Mouse (Mus musculus) forebrain, embryonic 16.5 days (tissue): Measurements from ENCODE around the gene Gldn. TPM values are rescaled to one million over a fixed set of nuclear protein-coding genes. Genes with fewer than 3 reads are reported as not detected.

Experiments
- ATAC-seq: fragments of 200-750 bp; cut with Nextera tagmentation; 2 replicates; pipeline ENCODE4 v1.8.0; 2017; ENCODE audit warnings: mild to moderate bottlenecking, moderate library complexity
- H3K27ac ChIP-seq: fragments of 300-500 bp; sonication (generic); 2 replicates; pipeline ENCODE4 v1.5.1; 2014; ENCODE audit warnings: low read length, control low read depth
- H3K27me3 ChIP-seq: fragments of 300-500 bp; sonication (generic); replicated peaks from 2 replicates; pipeline ENCODE4 v1.6.1; 2014; ENCODE audit warnings: low read length; ENCODE audit not compliant: control insufficient read depth, insufficient read depth
- H3K36me3 ChIP-seq: fragments of 300-500 bp; sonication (generic); 2 replicates; pipeline ENCODE4 v1.6.1; 2014; ENCODE audit not compliant: control insufficient read depth, insufficient read depth
- H3K4me1 ChIP-seq: fragments of 300-500 bp; sonication (generic); replicated peaks from 2 replicates; pipeline ENCODE4 v1.6.1; 2014; ENCODE audit warnings: low read length; ENCODE audit not compliant: control insufficient read depth, insufficient read depth
- H3K4me2 ChIP-seq: fragments of 300-500 bp; sonication (generic); 2 replicates; pipeline ENCODE4 v1.6.1; 2014; ENCODE audit warnings: mild to moderate bottlenecking, low read length, control low read depth
- H3K4me3 ChIP-seq: fragments of 300-500 bp; sonication (generic); replicated peaks from 2 replicates; pipeline ENCODE4 v1.5.1; 2014; ENCODE audit warnings: mild to moderate bottlenecking, low read length, control low read depth
- H3K9ac ChIP-seq: fragments of 300-500 bp; sonication (generic); replicated peaks from 2 replicates; pipeline ENCODE4 v1.6.1; 2014; ENCODE audit warnings: low read depth, low read length, control low read depth
- H3K9me3 ChIP-seq: fragments of 300-500 bp; sonication (generic); 2 replicates; pipeline ENCODE4 v1.6.1; 2016; ENCODE audit warnings: low read length; ENCODE audit not compliant: control insufficient read depth
- WGBS: fragments of 180-500 bp; shearing (Covaris S2); extraction: QIAGEN DNeasy Blood & Tissue Kit; methylation state at CpG from one replicate; pipeline ENCODE4 v1.1.7; 2014; 5-methylcytosine and 5-hydroxymethylcytosine counted together
- polyA plus RNA-seq: library from polyadenylated mRNA; unstranded; fragments of >200 nt; fragmentation: Nextera tagmentation; extraction: Ambion mirVana; gene quantifications from 2 replicates; pipeline ENCODE4 v1.2.1, GENCODE M21; 2015

Gldn gene
- 0.11 and 0.34 TPM in 2 replicates for polyA plus RNA-seq

- Histone ChIP-seq H3K4me3 (peak within 1 kb of the TSS; percentile 50), H3K9ac (peak within 1 kb of the TSS; percentile 67)
- WGBS, result 2% methylated on average over 61 of the region's 61 CpGs
Measured at GRCm38 (mm10) chr9:54286331-54286987, at the start of gene Gldn. Gene Gldn (plus strand): TSS chr9:54286486.

GRCm38 (mm10) chr9:54244869-54245665 is 41.2 kb upstream of the Gldn start:
- WGBS, result 37% methylated on average over 3 of the region's 3 CpGs
- Histone ChIP-seq H3K4me3 (no peak overlapping the region), H3K4me2 (no peak overlapping the region), H3K9me3 (no peaks in the 10 kb centered on the region), H3K36me3 (no peaks in the 10 kb centered on the region), H3K9ac (no peak overlapping the region), H3K27me3 (no peaks in the 10 kb centered on the region), H3K27ac (peak overlapping the region; percentile 86), H3K4me1 (peaks cover 19% of the 10 kb centered on the region)
- peak; percentile 90 for ATAC-seq

More at GRCm38 (mm10) chr9:54286331-54286987, at the start of gene Gldn:
- ATAC-seq, result peak; percentile 72
- Histone ChIP-seq H3K36me3 (no peaks in the 10 kb centered on the region), H3K4me2 (peak within 1 kb of the TSS; percentile 93), H3K9me3 (no peaks in the 10 kb centered on the region), H3K4me1 (peaks cover 8% of the 10 kb centered on the region), H3K27ac (no peak within 1 kb of the TSS), H3K27me3 (peaks cover 5% of the 10 kb centered on the region)

GRCm38 (mm10) chr9:54264754-54265153 is 21.5 kb upstream of the Gldn start:
- Histone ChIP-seq H3K36me3 (no peaks in the 10 kb centered on the region), H3K4me1 (no peaks in the 10 kb centered on the region), H3K27ac (no peak overlapping the region), H3K9me3 (no peaks in the 10 kb centered on the region), H3K9ac (no peak overlapping the region), H3K27me3 (no peaks in the 10 kb centered on the region), H3K4me2 (no peak overlapping the region), H3K4me3 (no peak overlapping the region)
- no peak for ATAC-seq
- 82% methylated on average over 4 of the region's 4 CpGs for WGBS

GRCm38 (mm10) chr9:54268010-54268409 is 18.3 kb upstream of the Gldn start, which contains the start of gene Cyp19a1:
Gene Cyp19a1 (minus strand): TSS chr9:54268110.
- Histone ChIP-seq H3K4me1 (no peaks in the 10 kb centered on the region), H3K4me3 (no peak within 1 kb of the TSS), H3K4me2 (no peak within 1 kb of the TSS), H3K9me3 (no peaks in the 10 kb centered on the region), H3K36me3 (no peaks in the 10 kb centered on the region), H3K9ac (no peak within 1 kb of the TSS), H3K27me3 (no peaks in the 10 kb centered on the region), H3K27ac (no peak within 1 kb of the TSS)
- ATAC-seq, result no peak
- 92% methylated on average over 7 of the region's 7 CpGs for WGBS

- Histone ChIP-seq H3K4me3 (no peak overlapping the region), H3K9ac (no peak overlapping the region), H3K9me3 (no peaks in the 10 kb centered on the region), H3K27ac (no peak overlapping the region), H3K4me1 (no peaks in the 10 kb centered on the region), H3K27me3 (no peaks in the 10 kb centered on the region), H3K36me3 (no peaks in the 10 kb centered on the region), H3K4me2 (no peak overlapping the region)
- 83% methylated on average over 6 of the region's 6 CpGs for WGBS
- no peak for ATAC-seq
Measured at GRCm38 (mm10) chr9:54269987-54270386, 16.3 kb upstream of the Gldn start.

- no peak for ATAC-seq
- WGBS, result 46% methylated on average over 5 of the region's 5 CpGs
- no peak overlapping the region for H3K9ac ChIP-seq
- no peak overlapping the region for H3K4me2 ChIP-seq
- H3K36me3 ChIP-seq, result no peaks in the 10 kb centered on the region
- no peaks in the 10 kb centered on the region for H3K9me3 ChIP-seq
- no peak overlapping the region for H3K4me3 ChIP-seq
- no peaks in the 10 kb centered on the region for H3K27me3 ChIP-seq
- H3K27ac ChIP-seq, result no peak overlapping the region
- H3K4me1 ChIP-seq, result no peaks in the 10 kb centered on the region
Measured at GRCm38 (mm10) chr9:54270889-54271288, 15.4 kb upstream of the Gldn start.

GRCm38 (mm10) chr9:54275283-54275682 is 11.0 kb upstream of the Gldn start:
- Histone ChIP-seq H3K36me3 (no peaks in the 10 kb centered on the region), H3K9me3 (no peaks in the 10 kb centered on the region), H3K27me3 (no peaks in the 10 kb centered on the region), H3K4me3 (no peak overlapping the region), H3K9ac (no peak overlapping the region), H3K27ac (no peak overlapping the region), H3K4me2 (no peak overlapping the region), H3K4me1 (no peaks in the 10 kb centered on the region)
- ATAC-seq, result no peak
- 92% methylated on average over 4 of the region's 4 CpGs for WGBS

- Histone ChIP-seq H3K9me3 (no peaks in the 10 kb centered on the region), H3K9ac (no peak overlapping the region), H3K27ac (no peak overlapping the region), H3K4me3 (no peak overlapping the region), H3K4me1 (no peaks in the 10 kb centered on the region), H3K4me2 (no peak overlapping the region), H3K36me3 (no peaks in the 10 kb centered on the region), H3K27me3 (no peaks in the 10 kb centered on the region; the same call in 1 of the 2 replicates)
- no peak for ATAC-seq
- WGBS, result 85% methylated on average over 12 of the region's 12 CpGs
Measured at GRCm38 (mm10) chr9:54279046-54279589, 7.2 kb upstream of the Gldn start.

GRCm38 (mm10) chr9:54287804-54288203 is 1.5 kb downstream of the Gldn start:
- H3K27me3 ChIP-seq, result peaks cover 5% of the 10 kb centered on the region
- WGBS, result 45% methylated on average over 5 of the region's 5 CpGs
- no peaks in the 10 kb centered on the region for H3K9me3 ChIP-seq
- no peaks in the 10 kb centered on the region for H3K36me3 ChIP-seq
- H3K4me2 ChIP-seq, result no peak overlapping the region
- peaks cover 8% of the 10 kb centered on the region for H3K4me1 ChIP-seq
- H3K27ac ChIP-seq, result no peak overlapping the region
- H3K4me3 ChIP-seq, result no peak overlapping the region
- ATAC-seq, result no peak
- H3K9ac ChIP-seq, result no peak overlapping the region
